Mouse (Mus musculus) intestine, embryonic 15.5 days (tissue): ENCODE results near the gene Raver2. TPM values are rescaled to one million over a fixed set of nuclear protein-coding genes. Genes with fewer than 3 reads are reported as not detected.
A peak's percentile ranks its signal among the peaks of the same experiment; 100 is the strongest.

ENCODE experiments used
- ATAC-seq: fragments of 200-750 bp; cut with Nextera tagmentation; 2 replicates; pipeline ENCODE4 v1.8.0; 2017; ENCODE audit warnings: moderate TSS enrichment, moderate library complexity
- H3K27ac ChIP-seq: fragments of 300-500 bp; sonication (generic); 2 replicates; pipeline ENCODE4 v1.5.1; 2015; ENCODE audit warnings: mild to moderate bottlenecking, inconsistent platforms
- H3K27me3 ChIP-seq: fragments of 300-500 bp; sonication (generic); replicated peaks from 2 replicates; pipeline ENCODE4 v1.6.1; 2015; ENCODE audit warnings: inconsistent platforms
- H3K36me3 ChIP-seq: fragments of 300-500 bp; sonication (generic); 2 replicates; pipeline ENCODE4 v1.6.1; 2015; ENCODE audit warnings: inconsistent platforms
- H3K4me1 ChIP-seq: fragments of 300-500 bp; sonication (generic); replicated peaks from 2 replicates; pipeline ENCODE4 v1.6.1; 2015; ENCODE audit warnings: inconsistent platforms
- H3K4me2 ChIP-seq: fragments of 300-500 bp; sonication (generic); replicated peaks from 2 replicates; pipeline ENCODE4 v1.6.1; 2015; ENCODE audit warnings: mild to moderate bottlenecking, inconsistent platforms
- H3K4me3 ChIP-seq: fragments of 300-500 bp; sonication (generic); replicated peaks from 2 replicates; pipeline ENCODE4 v1.5.1; 2015; ENCODE audit warnings: inconsistent platforms
- H3K9ac ChIP-seq: fragments of 300-500 bp; sonication (generic); 2 replicates; pipeline ENCODE4 v1.6.1; 2015; ENCODE audit warnings: inconsistent platforms
- H3K9me3 ChIP-seq: fragments of 300-500 bp; sonication (generic); 2 replicates; pipeline ENCODE4 v1.6.1; 2016; ENCODE audit warnings: inconsistent platforms
- WGBS: fragments of 180-500 bp; shearing (Covaris S2); methylation state at CpG from one replicate; pipeline ENCODE4 v1.1.7; 2015; 5-methylcytosine and 5-hydroxymethylcytosine counted together
- polyA plus RNA-seq: library from polyadenylated mRNA; unstranded; fragments of >200 nt; fragmentation: Nextera tagmentation; extraction: Ambion mirVana; gene quantifications from 2 replicates; pipeline ENCODE4 v1.2.1, GENCODE M21; 2015

Gene Raver2
- polyA plus RNA-seq, 1 experiment from 2014 or later, result 6.6 TPM

GRCm38 (mm10) chr4:101159191-101159764, 90.5 kb downstream of the Raver2 start:
- Histone ChIP-seq H3K4me3 (no peak overlapping the region), H3K9me3 (no peaks in the 10 kb centered on the region), H3K9ac (no peak overlapping the region), H3K4me2 (no peak overlapping the region), H3K27ac (no peak overlapping the region), H3K27me3 (no peaks in the 10 kb centered on the region), H3K4me1 (no peaks in the 10 kb centered on the region), H3K36me3 (peaks cover 29% of the 10 kb centered on the region; the same call in 1 of the 2 replicates)
- ATAC-seq, result no peak
- WGBS, result 63% methylated on average over 12 of the region's 12 CpGs

GRCm38 (mm10) chr4:101160821-101161220, 92.0 kb downstream of the Raver2 start:
- Histone ChIP-seq H3K27me3 (no peaks in the 10 kb centered on the region), H3K4me3 (no peak overlapping the region), H3K27ac (no peak overlapping the region), H3K9ac (no peak overlapping the region), H3K4me1 (no peaks in the 10 kb centered on the region), H3K9me3 (no peaks in the 10 kb centered on the region), H3K36me3 (peaks cover 24% of the 10 kb centered on the region; the same call in 1 of the 2 replicates), H3K4me2 (no peak overlapping the region)
- ATAC-seq, result no peak
- 83% methylated on average over 1 of the region's 1 CpGs for WGBS

DNA sequence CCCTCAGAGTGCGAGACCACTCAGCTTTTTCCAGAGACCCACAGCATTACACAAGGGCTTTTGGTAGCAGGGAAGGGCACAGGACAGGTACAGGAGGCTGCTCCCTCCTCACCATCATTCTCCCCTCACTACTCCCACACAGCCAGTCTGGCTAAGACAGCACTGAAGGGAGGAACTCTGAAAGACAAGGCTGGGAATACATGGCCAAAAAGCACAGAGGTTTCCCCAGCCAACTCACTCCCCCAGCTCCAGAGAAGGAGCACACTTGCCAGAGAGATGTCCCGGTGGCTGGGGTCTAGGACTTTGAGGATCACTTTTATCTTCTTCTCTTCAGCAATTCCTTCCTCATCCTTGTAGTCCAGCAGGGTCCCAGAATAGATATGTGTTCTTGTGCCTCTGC, 95.4 kb downstream of the Raver2 start:
- no peaks in the 10 kb centered on the region for H3K9me3 ChIP-seq

DNA sequence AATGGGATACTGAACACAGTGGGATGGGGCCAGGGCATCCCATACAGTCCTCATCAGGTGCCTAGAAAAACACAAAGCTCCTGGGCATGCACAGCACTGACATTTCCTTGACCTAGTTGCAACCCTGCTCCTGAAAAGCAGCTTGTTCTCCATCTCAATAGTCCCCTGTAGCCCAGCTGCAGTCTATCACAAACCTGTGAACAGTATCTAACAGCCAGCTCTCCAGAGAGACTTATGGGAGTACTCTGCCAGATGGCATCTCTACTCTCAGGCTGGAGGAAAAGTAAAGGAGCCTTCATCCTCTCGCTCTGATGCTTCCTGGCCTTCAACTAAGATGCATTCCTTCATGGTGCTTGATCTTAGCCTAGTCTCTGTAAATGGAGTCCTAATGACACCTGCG, 95.9 kb downstream of the Raver2 start:
- H3K9me3 ChIP-seq, result no peaks in the 10 kb centered on the region
- ATAC-seq, result no peak
- H3K36me3 ChIP-seq, result peaks cover 19% of the 10 kb centered on the region; the same call in 1 of the 2 replicates
- WGBS, result 89% methylated on average over 2 of the region's 2 CpGs
- no peak overlapping the region for H3K4me3 ChIP-seq
- no peak overlapping the region for H3K27ac ChIP-seq
- no peaks in the 10 kb centered on the region for H3K27me3 ChIP-seq
- H3K4me2 ChIP-seq, result no peak overlapping the region
- H3K9ac ChIP-seq, result no peak overlapping the region
- no peaks in the 10 kb centered on the region for H3K4me1 ChIP-seq

More for the DNA sequence above, 95.4 kb downstream of the Raver2 start:
- 74% methylated on average over 2 of the region's 2 CpGs for WGBS
- no peaks in the 10 kb centered on the region for H3K27me3 ChIP-seq
- H3K27ac ChIP-seq, result no peak overlapping the region
- no peak overlapping the region for H3K4me3 ChIP-seq
- H3K9ac ChIP-seq, result no peak overlapping the region
- H3K4me2 ChIP-seq, result no peak overlapping the region
- no peak for ATAC-seq
- no peaks in the 10 kb centered on the region for H3K4me1 ChIP-seq
- H3K36me3 ChIP-seq, result peaks cover 18% of the 10 kb centered on the region

- Histone ChIP-seq H3K27me3 (no peaks in the 10 kb centered on the region), H3K9ac (no peak overlapping the region), H3K4me3 (no peak overlapping the region), H3K4me2 (no peak overlapping the region), H3K4me1 (no peaks in the 10 kb centered on the region), H3K27ac (no peak overlapping the region), H3K9me3 (no peaks in the 10 kb centered on the region), H3K36me3 (peaks cover 23% of the 10 kb centered on the region; the same call in 1 of the 2 replicates)
- no peak for ATAC-seq
- 88% methylated on average over 4 of the region's 4 CpGs for whole genome bisulfite sequencing
Observed at GRCm38 (mm10) chr4:101165776-101166175, 97.0 kb downstream of the Raver2 start.

- no peaks in the 10 kb centered on the region for H3K9me3 ChIP-seq
Observed at GRCm38 (mm10) chr4:101167777-101168176, 99.0 kb downstream of the Raver2 start.

GRCm38 (mm10) chr4:101168189-101168778, 99.5 kb downstream of the Raver2 start:
- H3K4me3 ChIP-seq, result no peak overlapping the region
- 54% methylated on average over 6 of the region's 6 CpGs for WGBS
- no peak overlapping the region for H3K4me2 ChIP-seq
- H3K4me1 ChIP-seq, result no peaks in the 10 kb centered on the region
- H3K27ac ChIP-seq, result no peak overlapping the region
- H3K36me3 ChIP-seq, result peaks cover 15% of the 10 kb centered on the region; the same call in 1 of the 2 replicates
- H3K27me3 ChIP-seq, result no peaks in the 10 kb centered on the region
- no peaks in the 10 kb centered on the region for H3K9me3 ChIP-seq
- ATAC-seq, result peak; percentile 78
- H3K9ac ChIP-seq, result no peak overlapping the region

More at GRCm38 (mm10) chr4:101167777-101168176, 99.0 kb downstream of the Raver2 start:
- no peaks in the 10 kb centered on the region for H3K4me1 ChIP-seq
- no peak overlapping the region for H3K4me3 ChIP-seq
- no peak for ATAC-seq
- H3K9ac ChIP-seq, result no peak overlapping the region
- 79% methylated on average over 1 of the region's 1 CpGs for WGBS
- no peak overlapping the region for H3K4me2 ChIP-seq
- H3K27ac ChIP-seq, result no peak overlapping the region
- peaks cover 15% of the 10 kb centered on the region; the same call in 1 of the 2 replicates for H3K36me3 ChIP-seq
- H3K27me3 ChIP-seq, result no peaks in the 10 kb centered on the region

GRCm38 (mm10) chr4:101172738-101173137, 104.0 kb downstream of the Raver2 start:
- Histone ChIP-seq H3K4me3 (no peak overlapping the region), H3K9ac (no peak overlapping the region), H3K36me3 (peaks cover 27% of the 10 kb centered on the region; the same call in 1 of the 2 replicates), H3K4me2 (no peak overlapping the region), H3K4me1 (no peaks in the 10 kb centered on the region), H3K27me3 (no peaks in the 10 kb centered on the region), H3K27ac (no peak overlapping the region), H3K9me3 (no peaks in the 10 kb centered on the region)
- ATAC-seq, result no peak
- 76% methylated on average over 2 of the region's 2 CpGs for WGBS

DNA sequence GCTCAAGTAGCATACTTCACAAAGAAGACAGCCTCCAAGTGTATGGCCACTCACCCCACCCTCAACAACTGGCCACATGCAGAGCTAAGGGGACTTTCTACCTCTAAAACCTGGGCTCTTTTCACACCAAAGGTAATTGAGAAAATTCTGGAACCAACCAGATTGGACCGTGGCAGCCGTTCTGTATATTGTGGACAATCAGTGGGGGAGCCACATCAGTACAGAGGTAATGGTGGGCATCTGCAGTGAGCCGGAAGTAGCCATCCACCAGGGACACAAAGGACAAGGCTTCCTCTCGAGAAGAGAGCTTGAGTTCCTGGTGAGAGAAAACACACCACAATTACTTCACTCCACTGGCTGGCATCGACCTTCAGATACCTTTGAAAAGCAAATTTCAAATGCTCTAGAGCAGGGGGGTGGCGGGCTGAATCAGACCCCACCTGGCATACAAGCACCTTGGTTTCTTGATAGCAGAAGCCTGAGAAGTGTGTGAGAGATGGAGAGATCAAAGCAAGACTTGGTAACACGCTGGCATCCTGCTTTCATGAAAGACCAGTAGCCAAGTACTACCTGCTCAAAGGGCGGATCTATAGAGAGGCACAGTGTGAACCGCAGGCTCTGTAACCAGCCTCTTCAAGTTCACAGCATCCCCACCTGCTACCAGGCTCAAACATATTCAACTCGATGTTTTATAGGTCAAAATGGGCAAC, 106.3 kb downstream of the Raver2 start:
- WGBS, result 87% methylated on average over 10 of the region's 10 CpGs
- no peak overlapping the region for H3K4me2 ChIP-seq
- H3K4me1 ChIP-seq, result no peaks in the 10 kb centered on the region
- no peaks in the 10 kb centered on the region for H3K9me3 ChIP-seq
- peaks cover 23% of the 10 kb centered on the region; the same call in 1 of the 2 replicates for H3K36me3 ChIP-seq
- H3K9ac ChIP-seq, result no peak overlapping the region
- no peak overlapping the region for H3K27ac ChIP-seq
- H3K4me3 ChIP-seq, result no peak overlapping the region
- no peaks in the 10 kb centered on the region for H3K27me3 ChIP-seq
- ATAC-seq, result no peak

DNA sequence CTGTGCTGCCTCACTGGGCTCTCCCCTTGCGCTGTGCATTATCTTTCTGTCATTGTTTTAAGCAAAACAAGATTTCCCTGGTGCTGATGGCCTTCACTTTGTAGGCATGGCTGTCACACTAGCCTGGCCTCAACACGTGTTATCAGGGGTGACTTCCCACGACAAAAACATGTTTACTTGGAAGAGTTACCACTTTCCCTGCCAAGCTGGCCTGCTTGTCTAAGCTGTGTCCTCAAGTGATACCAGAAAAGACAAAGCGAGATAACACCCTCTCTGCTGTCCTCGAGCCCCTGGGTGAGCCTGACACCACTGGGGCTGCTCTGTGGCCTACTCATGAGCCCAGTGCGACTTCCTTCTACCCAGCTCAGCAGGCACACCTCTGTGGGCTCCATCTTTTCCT, 107.3 kb downstream of the Raver2 start:
- Histone ChIP-seq H3K9me3 (no peaks in the 10 kb centered on the region), H3K4me3 (no peak overlapping the region), H3K4me1 (no peaks in the 10 kb centered on the region), H3K4me2 (no peak overlapping the region), H3K36me3 (peaks cover 18% of the 10 kb centered on the region; the same call in 1 of the 2 replicates), H3K27ac (no peak overlapping the region), H3K9ac (no peak overlapping the region), H3K27me3 (no peaks in the 10 kb centered on the region)
- no peak for ATAC-seq
- 75% methylated on average over 6 of the region's 6 CpGs for WGBS

DNA sequence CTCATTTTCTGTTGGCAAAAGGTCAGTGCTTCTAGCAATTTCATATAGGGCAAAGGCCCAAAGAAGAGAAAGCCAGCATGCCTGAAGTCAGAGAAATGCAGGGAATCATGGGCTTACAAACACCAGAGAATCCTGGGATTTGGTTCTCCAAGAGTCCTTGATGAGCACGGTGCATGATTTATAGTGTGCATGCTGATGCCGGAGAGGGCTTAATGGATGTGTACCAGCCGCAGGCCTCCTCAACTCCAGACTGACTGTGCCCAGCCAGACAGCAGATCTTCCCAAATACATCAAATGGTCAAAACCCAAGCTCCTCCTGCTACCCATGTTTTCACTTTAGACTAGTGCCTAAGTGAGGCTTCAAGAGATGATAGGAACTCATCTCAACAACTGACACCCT, 109.0 kb downstream of the Raver2 start:
- Histone ChIP-seq H3K4me1 (no peaks in the 10 kb centered on the region), H3K36me3 (peaks cover 23% of the 10 kb centered on the region; the same call in 1 of the 2 replicates), H3K4me2 (no peak overlapping the region), H3K27ac (no peak overlapping the region), H3K4me3 (no peak overlapping the region), H3K27me3 (no peaks in the 10 kb centered on the region), H3K9ac (no peak overlapping the region), H3K9me3 (no peaks in the 10 kb centered on the region)
- WGBS, result 62% methylated on average over 3 of the region's 3 CpGs
- no peak for ATAC-seq

- Histone ChIP-seq H3K27me3 (no peaks in the 10 kb centered on the region), H3K4me2 (no peak overlapping the region), H3K27ac (no peak overlapping the region), H3K4me3 (no peak overlapping the region), H3K4me1 (no peaks in the 10 kb centered on the region), H3K36me3 (peaks cover 22% of the 10 kb centered on the region; the same call in 1 of the 2 replicates), H3K9ac (no peak overlapping the region), H3K9me3 (no peaks in the 10 kb centered on the region)
- WGBS, result 77% methylated on average over 5 of the region's 5 CpGs
- no peak for ATAC-seq
Observed at GRCm38 (mm10) chr4:101179076-101179475, 110.3 kb downstream of the Raver2 start.
